Mouse (Mus musculus) B cell, adult 67 days (primary cell): ENCODE results near the gene Drc1. TPM values are rescaled to one million over a fixed set of nuclear protein-coding genes. Genes with fewer than 3 reads are reported as not detected.

Experiments
- total RNA-seq, 2 experiments: library from RNA; stranded (reverse); gene quantifications; 4 replicates each; pipeline ENCODE4 v1.2.4; 2023

The Drc1 gene
- total RNA-seq = not detected

DNA sequence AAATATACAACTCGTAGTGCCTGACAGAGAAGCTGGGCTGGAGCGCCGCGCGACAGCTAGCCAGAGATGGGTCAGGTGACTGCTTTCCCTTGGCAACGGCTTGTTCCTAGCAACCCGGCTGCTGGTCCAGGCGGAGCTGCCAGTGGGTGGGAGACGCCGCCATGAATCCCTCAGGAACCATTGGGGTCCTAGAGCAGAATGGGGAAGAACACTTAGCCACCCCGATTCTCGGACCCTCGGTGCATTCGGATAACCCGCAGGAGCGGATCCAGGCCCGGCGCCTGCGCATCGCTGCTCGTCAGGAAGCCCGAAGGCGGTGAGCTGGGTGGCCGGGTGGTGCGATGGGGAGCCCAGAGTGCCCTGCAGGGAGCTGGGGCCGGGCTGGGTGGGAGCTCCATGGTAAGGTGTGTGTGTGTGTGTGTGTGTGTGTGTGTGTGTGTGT lies at the start of gene Drc1:
Gene Drc1, plus strand, starts transcription at position 98 of the 442 bp plus-strand sequence.

GRCm38 (mm10) chr5:30232271-30232971 lies 48.8 kb upstream of the Drc1 start, which contains the start of gene Selenoi:
Gene Selenoi, plus strand, starts transcription at chr5:30232581.

Other genes starting within 250 kb of the Drc1 start
- gene Tyms, start 207.8 kb upstream of the Drc1 start, total RNA-seq = 1 to 10 TPM; 5.2 to 9.4 TPM
- not detected for gene Garem2, start 176.2 kb upstream of the Drc1 start, total RNA-seq
- gene 3110082J24Rik, start 175.3 kb upstream of the Drc1 start, total RNA-seq = not detected
- 100 to 1,000 TPM; 115 to 117 TPM for gene Hadha, start 126.2 kb upstream of the Drc1 start, total RNA-seq
- gene Hadhb, start 126.1 kb upstream of the Drc1 start, total RNA-seq = 100 to 1,000 TPM in 1 of 2 experiments, 10 to 100 TPM in 1; 80.2 to 115 TPM
- not detected for gene Adgrf3, start 75.7 kb upstream of the Drc1 start, total RNA-seq
- 10 to 100 TPM; 18.2 to 26.8 TPM for gene Selenoi, start 48.8 kb upstream of the Drc1 start, total RNA-seq
- not detected for gene Otof, start 180.5 kb downstream of the Drc1 start, total RNA-seq
- not detected for gene 1700001C02Rik, start 184.7 kb downstream of the Drc1 start, total RNA-seq